Mouse (Mus musculus): Measurements from ENCODE around the gene Aldh9a1. TPM values are rescaled to one million over a fixed set of nuclear protein-coding genes. Genes with fewer than 3 reads are reported as not detected.
"Not testable (repeated sequence)": the region's sequence is repeated elsewhere in the genome, so short reads cannot be mapped to it uniquely, and the experiment has no call there.

The Aldh9a1 gene
- total RNA-seq, 2 experiments from 2014 or later, result 25.0 to 30.4 TPM

DNA sequence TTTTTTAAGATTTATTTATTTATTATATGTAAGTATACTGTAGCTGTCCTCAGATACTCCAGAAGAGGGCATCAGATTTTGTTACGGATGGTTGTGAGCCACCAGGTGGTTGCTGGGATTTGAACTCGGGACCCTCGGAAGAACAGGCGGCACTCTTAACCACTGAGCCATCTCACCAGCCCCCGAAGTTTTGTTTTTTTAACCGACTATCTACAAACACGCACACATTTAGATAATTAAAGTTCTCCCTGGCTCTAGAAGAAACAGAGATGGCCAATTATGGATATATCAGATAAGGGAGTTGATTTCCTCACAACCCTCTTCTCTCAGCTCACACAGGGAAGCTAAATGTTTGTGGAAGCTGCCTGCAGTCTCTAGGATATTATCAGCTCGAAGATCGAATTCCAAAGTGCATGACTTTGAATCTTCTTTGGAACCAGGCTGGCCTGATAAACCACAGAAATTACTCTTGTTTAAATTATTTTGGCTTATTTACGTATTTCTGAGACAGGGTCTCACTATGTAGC lies 3.7 kb upstream of the Aldh9a1 start:
- not testable (repeated sequence) for DNase-seq
- intact Hi-C loops (cut with DNase I), result loop anchor here (5.0 kb wide), 1 partner anchor 344 kb away; the partner anchor contains the start of gene Fam78b

DNA sequence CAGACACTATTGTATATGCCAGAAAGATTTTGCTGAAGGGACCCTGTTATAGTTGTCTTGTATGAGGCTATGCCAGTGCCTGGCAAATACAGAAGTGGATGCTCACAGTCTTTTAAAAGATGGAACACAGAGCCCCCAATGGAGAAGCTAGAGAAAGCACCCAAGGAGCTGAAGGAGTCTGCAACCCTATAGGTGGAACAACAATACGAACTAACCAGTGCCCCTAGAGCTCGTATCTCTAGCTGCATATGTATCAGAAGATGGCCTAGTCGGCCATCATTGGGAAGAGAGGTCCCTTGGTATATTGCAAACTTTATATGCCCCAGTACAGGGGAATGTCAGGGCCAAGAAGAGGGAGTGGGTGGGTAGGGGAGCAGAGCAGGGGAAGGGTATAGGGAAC lies 585 bp upstream of the Aldh9a1 start:
- intact Hi-C loops (cut with DNase I), result loop anchor here (5.0 kb wide), 1 partner anchor 347 kb away; the partner anchor contains the start of gene Fam78b
- DNase-seq, result not testable (repeated sequence)

DNA sequence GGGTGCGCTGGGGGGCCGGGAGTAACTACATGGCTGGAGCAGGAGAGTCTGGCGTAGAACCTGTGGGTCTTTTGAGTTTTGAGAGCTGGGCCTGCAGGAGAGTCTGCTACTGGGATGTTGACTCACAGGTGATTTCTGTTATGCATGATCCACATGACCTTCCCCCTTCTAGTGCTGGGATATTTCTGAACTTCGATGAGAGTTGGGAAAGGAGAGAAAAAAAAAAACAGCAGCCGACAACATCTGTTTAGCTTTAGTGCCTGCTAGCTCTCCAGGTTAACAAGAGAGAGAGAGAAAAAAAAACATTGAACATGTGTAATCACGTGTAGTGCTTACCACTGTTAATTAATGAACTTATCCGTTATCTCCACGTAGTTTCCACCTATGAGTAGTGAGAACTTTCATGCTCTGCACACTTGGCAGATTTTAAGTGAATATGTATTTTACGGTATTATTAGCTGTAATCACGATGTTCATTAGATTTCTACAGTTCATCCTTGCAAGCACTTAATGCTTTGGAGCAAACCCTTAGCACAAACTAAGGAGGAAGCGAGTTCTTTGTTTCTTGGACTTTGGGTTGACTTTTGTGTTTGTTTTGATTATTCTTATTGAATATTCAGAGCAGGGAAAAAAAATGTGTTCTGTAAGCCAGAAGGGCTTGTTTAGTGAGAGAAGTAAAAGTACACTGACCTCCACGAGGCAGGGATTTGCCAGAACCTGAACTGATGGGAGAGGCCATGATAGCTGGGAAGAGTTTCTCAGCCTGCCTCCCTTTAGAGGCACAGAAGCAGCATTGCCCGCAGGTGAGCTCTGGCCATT lies 1.0 kb downstream of the Aldh9a1 start:
- intact Hi-C loops (cut with DNase I), result no loop called here

DNA sequence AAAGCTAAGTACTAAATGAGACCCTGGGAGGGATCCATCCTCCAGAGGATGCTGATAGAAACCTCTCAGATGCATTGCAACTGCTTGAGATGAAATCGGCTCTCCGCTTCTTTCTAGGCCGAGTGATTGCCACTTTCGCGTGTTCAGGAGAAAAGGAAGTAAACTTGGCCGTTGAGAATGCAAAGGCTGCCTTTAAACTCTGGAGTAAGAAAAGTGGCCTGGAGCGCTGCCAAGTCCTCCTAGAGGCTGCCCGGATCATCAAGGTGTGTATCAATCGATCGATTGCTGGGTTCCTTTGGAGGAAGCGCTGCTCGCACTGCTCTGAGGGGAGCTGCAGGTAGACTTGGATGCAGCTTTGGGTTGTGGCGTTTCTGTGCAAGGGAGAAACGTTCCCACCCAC lies 2.6 kb downstream of the Aldh9a1 start:
- intact Hi-C loops (cut with DNase I), result no loop called here
- DNase-seq, result no peak

More for the DNA sequence above, 1.0 kb downstream of the Aldh9a1 start:
- no peak for DNase-seq

DNA sequence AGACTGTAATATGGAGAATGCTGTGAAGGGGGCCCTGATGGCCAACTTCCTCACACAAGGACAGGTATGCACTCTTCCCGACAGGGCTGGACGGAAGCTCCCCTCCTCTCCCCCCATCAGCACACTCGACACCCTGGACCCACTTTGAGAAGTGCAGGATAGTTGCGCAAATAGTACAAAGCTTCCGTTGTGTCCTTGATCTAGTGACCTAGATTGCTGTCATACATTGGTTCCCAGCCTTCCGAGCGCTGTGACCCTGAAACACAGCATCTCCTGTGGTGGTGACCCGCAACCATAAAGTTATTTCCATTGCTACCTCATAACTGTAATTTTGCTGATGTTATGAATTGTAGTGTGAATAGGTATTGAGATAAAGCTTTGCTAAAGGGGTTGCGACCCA lies 7.6 kb downstream of the Aldh9a1 start:
- DNase-seq, result no peak
- intact Hi-C loops (cut with DNase I), result no loop called here

DNA sequence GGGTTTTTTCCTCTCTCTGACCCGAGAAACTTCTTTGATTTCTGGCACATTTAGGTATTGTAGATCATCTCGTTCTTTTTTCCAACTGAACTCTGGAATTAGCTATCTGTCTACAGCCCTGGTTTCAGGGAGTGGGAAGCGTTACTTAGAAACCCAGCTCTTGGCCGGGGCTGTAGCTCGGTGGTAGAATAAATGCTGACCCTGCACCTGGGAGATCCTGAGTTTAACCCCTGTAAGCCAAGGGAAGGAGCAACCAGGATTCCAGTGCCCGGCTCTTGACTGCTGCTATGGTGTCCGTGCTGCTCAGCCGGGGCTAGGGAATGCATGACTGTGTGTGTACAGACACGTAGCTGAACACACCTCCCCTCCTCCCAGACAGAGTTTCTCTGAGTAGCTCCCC lies 8.9 kb downstream of the Aldh9a1 start:
- intact Hi-C loops (cut with DNase I), result no loop called here
- no peak for DNase-seq

DNA sequence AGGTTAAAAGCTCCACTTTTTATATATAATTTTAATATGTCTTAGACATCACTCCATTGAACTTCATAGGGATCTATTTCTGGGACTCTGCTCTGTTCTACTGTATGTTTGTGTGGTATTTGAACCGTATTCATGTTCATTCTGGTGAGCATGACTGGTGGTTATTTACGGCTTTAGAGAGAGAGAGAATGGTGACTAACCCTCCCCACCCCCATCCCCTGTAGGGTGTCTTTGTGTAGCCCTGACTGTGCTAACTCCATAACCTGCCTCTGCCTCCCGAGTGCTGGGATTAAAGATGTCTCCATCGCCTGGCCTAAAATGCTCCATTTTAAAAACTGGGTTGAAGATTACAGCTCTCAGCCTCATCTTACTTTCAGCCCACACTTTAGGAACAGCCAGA lies 10.5 kb downstream of the Aldh9a1 start:
- DNase-seq, result no peak
- intact Hi-C loops (cut with DNase I), result no loop called here

DNA sequence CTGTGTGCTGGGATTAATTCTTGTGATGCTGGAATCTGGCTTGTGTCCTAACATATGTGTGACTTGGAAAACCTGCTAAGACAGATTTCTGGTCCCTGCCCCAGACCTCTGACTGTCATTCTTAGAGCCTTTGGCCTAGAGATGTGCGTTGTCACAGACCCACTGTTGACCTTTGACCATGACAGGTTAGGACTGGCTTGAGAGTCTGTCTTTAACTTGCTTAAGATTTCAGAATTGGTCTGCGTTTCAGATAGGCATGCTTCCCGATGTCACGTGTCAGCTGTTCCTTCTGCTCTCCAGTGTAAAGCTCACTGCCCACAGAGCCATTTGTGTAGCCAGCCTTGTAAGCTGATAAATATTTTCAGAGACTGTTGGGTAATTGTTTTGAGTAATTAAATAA lies 13.0 kb downstream of the Aldh9a1 start:
- no peak for DNase-seq
- intact Hi-C loops (cut with DNase I), result no loop called here

DNA sequence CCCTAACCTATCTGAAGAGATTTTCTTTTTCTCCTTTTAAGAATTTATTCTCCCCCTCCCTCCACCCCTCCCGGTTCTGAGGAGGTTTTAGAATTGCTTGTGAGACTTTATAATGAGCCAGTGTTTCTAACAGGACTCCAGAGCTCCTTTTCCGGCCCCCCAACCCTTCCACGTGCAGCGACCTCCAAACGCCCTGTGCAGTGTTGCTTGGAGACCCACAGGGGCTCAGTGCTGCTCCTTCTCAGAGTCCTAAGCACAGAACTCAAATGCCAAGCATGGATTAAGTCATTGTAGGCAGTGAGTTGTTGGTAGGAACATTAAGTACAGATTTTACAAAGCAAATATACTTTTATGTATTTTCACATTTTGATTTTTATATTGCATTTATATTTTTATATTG lies 13.5 kb downstream of the Aldh9a1 start:
- no peak for DNase-seq
- intact Hi-C loops (cut with DNase I), result no loop called here

DNA sequence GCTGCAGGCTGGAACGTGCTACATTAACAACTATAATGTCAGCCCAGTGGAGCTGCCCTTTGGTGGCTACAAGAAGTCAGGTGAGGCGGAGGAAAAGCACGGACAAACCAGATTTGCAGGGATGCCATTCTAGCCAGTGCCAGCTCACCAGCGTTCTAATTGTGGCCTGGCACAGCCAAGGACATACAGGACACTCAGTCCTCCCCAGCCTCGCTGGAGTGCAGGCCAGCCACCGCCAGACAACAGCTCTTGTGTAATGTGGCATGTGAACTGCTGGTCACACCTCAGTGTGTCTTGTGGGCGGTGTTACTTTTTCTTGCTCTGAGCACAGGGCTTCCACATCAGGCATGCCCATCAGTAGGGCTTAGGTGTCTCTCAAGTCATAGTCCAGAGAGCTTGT lies 16.0 kb downstream of the Aldh9a1 start:
- peak; percentile 43 to 52 for DNase-seq

DNA sequence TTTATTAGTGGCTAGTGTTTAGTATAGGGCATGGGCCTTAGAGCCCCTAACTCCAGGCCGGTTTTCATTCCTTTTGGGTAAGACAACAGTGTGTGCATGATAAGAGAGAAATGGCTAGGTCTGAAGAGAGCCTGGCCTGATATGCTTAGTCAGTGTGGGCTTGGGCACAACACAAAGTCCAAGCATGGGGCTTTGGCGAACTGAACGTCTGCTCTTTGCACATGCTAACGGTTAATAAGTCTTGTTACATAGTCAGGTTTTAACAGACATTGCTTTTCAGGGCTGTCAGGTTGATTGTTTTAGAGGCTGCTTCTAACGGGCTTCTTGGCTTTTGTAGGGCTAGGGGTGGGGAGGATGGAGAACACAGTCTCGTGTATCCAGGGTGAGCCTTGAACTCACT lies 16.8 kb downstream of the Aldh9a1 start:
- intact Hi-C loops (cut with DNase I), result no loop called here
- DNase-seq, result no peak

More for the DNA sequence above, 16.0 kb downstream of the Aldh9a1 start:
- intact Hi-C loops (cut with DNase I), result no loop called here

DNA sequence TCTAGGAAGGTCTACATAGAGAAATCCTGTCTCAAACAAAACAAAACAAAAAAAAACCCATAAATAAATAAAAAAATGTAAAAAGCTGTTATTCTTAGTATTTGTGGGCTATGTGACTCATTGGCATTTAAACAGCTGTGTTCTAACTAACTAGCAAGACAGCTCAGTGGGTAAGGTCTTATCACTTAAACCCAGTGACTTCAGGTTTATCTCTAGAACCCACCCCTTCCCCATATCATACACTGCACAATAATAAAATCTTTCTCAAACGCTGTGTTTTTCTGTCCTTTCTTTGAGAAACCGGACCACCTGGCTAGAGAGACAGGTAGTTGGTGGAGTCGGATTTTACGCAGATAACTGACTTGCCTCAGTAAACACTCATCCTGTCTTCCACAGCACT lies 18.2 kb downstream of the Aldh9a1 start:
- intact Hi-C loops (cut with DNase I), result no loop called here
- DNase-seq, result no peak

DNA sequence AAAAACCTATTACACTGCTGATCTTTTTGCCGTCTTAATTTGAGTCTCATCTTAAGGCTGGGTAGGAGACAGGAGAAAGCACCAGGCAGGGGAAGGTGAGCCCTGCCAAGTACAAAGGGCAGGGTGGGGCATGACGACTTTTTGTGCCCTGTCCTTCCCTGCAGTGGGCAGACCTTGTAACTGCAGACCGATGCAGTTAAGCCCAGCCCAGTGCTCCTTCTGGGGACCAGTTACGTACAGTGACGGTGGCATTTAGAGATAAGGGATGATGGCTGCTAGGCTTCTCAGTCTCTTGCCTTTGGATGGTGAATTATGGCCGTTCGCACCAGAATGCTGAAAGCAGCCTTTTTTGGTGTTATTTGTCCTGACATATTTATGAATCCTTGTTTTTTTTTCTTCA lies 18.7 kb downstream of the Aldh9a1 start:
- no peak for DNase-seq
- intact Hi-C loops (cut with DNase I), result no loop called here

DNA sequence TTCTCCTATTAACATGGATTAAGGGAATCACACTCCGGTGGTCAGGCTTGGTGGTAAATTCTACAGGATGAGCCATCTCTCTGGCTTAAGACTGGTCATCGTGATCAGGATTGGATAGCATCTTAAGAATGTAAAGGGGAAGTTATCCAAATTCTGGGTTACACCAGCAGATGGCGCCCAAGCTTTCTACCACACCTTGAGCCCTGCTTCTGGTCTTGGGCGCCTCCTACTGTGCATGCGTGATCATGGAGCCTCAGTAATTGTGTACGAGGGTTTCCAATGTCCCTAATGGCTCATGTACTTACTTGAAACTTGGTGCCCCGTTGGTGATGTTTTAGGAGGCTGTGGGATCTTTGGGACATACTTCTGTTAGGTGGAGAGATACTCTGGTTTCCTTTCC lies 20.1 kb downstream of the Aldh9a1 start:
- intact Hi-C loops (cut with DNase I), result loop anchor here (1.0 kb wide), 2 partner anchors 24 to 150 kb away; no protein-coding TSS in a partner anchor
- peak; percentile 88 to 92 for DNase-seq

DNA sequence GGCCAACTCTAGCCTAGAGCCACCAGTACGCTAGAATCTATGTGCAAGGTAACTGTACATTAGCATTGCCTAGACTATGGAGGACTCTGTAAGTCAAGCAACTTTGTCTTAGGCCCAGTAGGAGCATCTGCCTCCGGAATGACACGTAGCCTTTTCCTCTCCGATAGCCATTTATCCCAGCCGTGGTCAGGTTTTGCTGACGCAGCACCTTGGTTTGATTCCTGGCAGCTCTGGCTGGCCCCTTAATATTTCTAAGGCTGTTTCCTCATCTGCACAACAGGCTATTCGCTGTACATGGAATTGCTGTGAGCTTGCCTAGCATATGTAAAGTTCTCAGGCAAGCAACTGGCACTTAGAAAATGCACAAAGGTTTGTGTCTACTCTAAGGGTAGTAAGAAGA lies 22.9 kb downstream of the Aldh9a1 start:
- intact Hi-C loops (cut with DNase I), result no loop called here
- no peak for DNase-seq

DNA sequence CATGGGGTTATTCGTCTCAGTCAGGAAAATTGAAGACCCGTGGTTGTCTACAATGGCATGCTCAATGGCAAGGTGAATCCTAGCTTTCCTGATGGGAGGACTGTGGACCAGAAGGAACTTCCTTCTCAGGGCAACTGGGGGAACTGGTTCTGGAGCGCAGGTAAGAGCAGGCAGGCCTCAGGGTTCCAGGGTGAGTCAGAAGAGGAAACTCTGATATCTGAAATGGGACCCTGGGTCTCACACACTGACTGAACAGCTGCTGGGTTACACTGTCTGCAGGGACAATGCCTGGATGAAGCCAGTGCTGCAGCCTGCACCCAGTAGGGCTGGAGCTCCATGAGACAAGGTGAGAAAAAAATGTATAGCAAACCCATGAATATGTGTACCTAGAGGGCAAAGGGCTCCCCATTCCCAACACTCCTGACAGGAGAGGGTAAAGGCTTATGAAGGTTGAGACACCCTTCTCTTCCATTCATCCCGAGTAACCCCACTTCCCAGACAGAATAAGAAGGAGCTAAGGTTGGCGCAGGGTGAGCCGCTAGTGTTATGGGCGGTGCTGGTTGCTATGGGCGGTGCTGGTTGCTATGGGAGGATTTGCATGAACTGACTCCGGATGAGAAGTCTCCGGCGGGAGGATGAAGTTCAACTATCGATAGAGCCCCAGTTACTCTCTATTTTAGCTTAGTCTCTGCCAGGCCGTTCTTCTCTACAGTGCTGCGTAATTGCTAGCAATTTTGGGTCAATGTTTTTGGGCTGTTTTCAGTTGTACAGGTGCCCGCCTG lies 24.4 kb downstream of the Aldh9a1 start:
- intact Hi-C loops (cut with DNase I), result no loop called here
- DNase-seq, result peak; percentile 26 to 53

DNA sequence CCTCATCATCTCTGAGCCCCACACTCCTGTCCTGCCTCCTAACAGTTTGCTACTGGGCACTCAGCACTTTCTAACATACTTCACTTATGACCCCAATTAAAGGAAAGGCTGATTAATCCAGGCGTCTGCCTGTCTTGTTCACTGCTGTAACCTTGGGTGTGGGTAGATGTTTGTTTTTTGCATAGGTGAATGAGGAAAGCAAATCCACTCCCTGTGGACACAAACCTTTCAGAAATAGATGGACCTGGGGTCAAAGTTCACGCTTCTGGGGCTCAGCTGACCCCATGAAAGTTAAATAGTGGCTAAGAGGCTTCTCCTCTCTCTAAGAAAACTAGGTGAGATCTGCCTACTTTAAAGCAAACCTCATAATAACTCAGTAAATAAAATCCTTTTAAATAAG lies 25.2 kb downstream of the Aldh9a1 start:
- no peak for DNase-seq
- intact Hi-C loops (cut with DNase I), result no loop called here

DNA sequence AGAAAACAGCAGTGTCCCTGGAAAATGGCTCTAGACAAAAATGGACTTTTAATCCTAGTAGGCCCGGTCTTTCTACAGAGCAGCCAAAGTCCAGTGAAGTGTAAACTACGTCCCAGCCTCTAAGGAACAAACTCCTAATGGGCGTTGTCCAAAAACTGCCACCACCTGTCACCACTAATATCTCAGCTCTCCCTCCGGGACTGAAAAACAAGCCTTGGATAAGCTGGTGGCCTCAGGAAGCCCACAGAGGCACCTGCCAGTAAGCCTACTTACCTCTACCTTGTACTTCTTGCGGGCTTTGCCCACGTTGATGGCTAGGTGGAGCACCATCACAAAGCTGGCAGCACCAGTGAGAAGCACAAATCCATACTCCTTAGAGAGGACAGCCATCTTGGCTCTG lies 28.2 kb downstream of the Aldh9a1 start:
- intact Hi-C loops (cut with DNase I), result no loop called here
- no peak for DNase-seq

DNA sequence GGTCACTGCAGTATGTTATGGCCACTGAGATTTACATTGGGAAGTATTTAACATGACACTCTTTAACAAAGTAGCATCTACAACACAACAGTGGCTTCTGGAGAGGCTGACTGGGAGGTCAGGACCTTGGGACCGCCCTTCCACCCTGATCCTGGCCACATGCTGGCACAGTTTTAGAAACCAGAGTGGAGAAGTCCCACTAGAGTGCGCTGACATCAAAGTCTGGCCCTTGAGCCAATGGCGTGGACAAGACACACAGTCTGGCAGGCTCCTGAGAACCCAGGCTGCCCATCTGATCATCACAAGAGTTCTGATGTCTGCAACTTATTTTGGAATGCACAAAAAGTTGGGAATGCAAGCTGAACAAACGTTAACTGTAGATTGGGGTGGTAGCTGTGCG lies 30.0 kb downstream of the Aldh9a1 start:
- intact Hi-C loops (cut with DNase I), result no loop called here

DNA sequence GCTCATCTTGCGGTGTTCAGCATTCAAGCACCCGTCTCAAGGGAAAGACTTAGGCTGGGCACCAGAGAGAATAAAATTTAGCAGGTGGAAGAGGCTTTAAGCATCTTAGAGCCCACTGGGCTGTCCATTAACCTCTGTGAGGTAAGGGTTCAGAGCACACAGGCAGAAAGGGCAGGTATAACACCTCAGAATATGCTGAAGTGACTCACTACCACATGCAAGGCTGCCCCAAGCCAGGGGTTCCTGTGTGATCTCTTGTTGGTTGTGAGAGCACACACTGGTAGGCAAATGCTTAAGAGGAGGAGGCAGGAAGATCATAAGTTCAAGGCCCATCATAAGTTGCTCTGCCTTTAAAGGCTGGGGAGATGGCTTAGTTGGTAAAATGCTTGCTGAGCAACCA lies 30.4 kb downstream of the Aldh9a1 start:
- intact Hi-C loops (cut with DNase I), result no loop called here
- DNase-seq, result no peak

More for the DNA sequence above, 30.0 kb downstream of the Aldh9a1 start:
- DNase-seq, result no peak

Data from heart, postnatal 14 days (tissue).